Mouse (Mus musculus): Measurements from ENCODE around the gene Amhr2. TPM values are rescaled to one million over a fixed set of nuclear protein-coding genes. Genes with fewer than 3 reads are reported as not detected.

Amhr2 gene
- polyA plus RNA-seq, 1 experiment from 2014 or later, result 0.68 TPM

DNA sequence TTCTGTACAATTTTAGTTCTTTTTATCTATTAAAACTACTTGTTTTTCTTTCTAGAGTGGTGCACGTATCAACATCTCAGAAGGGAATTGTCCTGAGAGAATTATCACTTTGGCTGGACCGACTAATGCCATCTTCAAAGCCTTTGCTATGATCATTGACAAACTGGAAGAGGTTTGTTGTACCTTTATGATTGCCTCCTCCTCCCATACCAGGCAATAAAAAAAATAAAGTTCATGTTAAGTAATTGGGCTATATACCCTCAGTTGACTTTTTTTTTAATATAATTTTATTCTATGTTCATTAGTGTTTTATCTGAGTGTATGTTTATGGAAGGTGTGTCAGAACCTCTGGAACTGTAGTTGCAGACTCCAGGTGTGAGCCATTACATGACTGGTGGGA, 29.4 kb downstream of the Amhr2 start:
- H3K4me2 ChIP-seq (ENCODE audit: low read depth, low read length), result no peak overlapping the region
- peaks cover 35% of the 10 kb centered on the region for H3K36me3 ChIP-seq (ENCODE audit: control insufficient read depth, insufficient read depth, low read length)
- no peak overlapping the region for H3K4me3 ChIP-seq (replicated peaks; ENCODE audit: low read length)
- no peaks in the 10 kb centered on the region for H3K27me3 ChIP-seq (ENCODE audit: control insufficient read depth, insufficient read depth, low read length)
- H3K4me1 ChIP-seq (ENCODE audit: control insufficient read depth, insufficient read depth, low read length), result peaks cover 6% of the 10 kb centered on the region; the same call in 1 of the 2 replicates
- no peak overlapping the region for H3K9ac ChIP-seq (ENCODE audit: low read length)
- WGBS, result 89% methylated on average over 2 of the region's 2 CpGs
- H3K9me3 ChIP-seq (replicated peaks; ENCODE audit: control insufficient read depth, low read length), result no peaks in the 10 kb centered on the region
- no peak overlapping the region for H3K27ac ChIP-seq (ENCODE audit: low read length)
- no peak for ATAC-seq (ENCODE audit: insufficient read depth, low FRiP score)

- no peak for ATAC-seq (ENCODE audit: insufficient read depth, low FRiP score)
- Histone ChIP-seq H3K4me2 (ENCODE audit: low read depth, low read length) (no peak overlapping the region), H3K27me3 (ENCODE audit: control insufficient read depth, insufficient read depth, low read length) (no peaks in the 10 kb centered on the region), H3K9ac (ENCODE audit: low read length) (no peak overlapping the region), H3K36me3 (ENCODE audit: control insufficient read depth, insufficient read depth, low read length) (peaks cover 34% of the 10 kb centered on the region), H3K4me1 (ENCODE audit: control insufficient read depth, insufficient read depth, low read length) (no peaks in the 10 kb centered on the region), H3K9me3 (replicated peaks; ENCODE audit: control insufficient read depth, low read length) (no peaks in the 10 kb centered on the region), H3K4me3 (replicated peaks; ENCODE audit: low read length) (no peak overlapping the region), H3K27ac (ENCODE audit: low read length) (no peak overlapping the region)
- 83% methylated on average over 3 of the region's 3 CpGs for WGBS
Measured at GRCm38 (mm10) chr15:102483136-102483535, 38.0 kb downstream of the Amhr2 start.

GRCm38 (mm10) chr15:102485853-102486252, 40.7 kb downstream of the Amhr2 start:
- Histone ChIP-seq H3K4me2 (ENCODE audit: low read depth, low read length) (no peak overlapping the region), H3K36me3 (ENCODE audit: control insufficient read depth, insufficient read depth, low read length) (peaks cover 43% of the 10 kb centered on the region), H3K9me3 (replicated peaks; ENCODE audit: control insufficient read depth, low read length) (no peaks in the 10 kb centered on the region), H3K27ac (ENCODE audit: low read length) (no peak overlapping the region), H3K4me1 (ENCODE audit: control insufficient read depth, insufficient read depth, low read length) (no peaks in the 10 kb centered on the region), H3K4me3 (replicated peaks; ENCODE audit: low read length) (no peak overlapping the region), H3K9ac (ENCODE audit: low read length) (no peak overlapping the region), H3K27me3 (ENCODE audit: control insufficient read depth, insufficient read depth, low read length) (no peaks in the 10 kb centered on the region)
- no peak for ATAC-seq (ENCODE audit: insufficient read depth, low FRiP score)
- WGBS, result 88% methylated on average over 12 of the region's 12 CpGs

- Histone ChIP-seq H3K9me3 (replicated peaks; ENCODE audit: control insufficient read depth, low read length) (no peaks in the 10 kb centered on the region), H3K9ac (ENCODE audit: low read length) (no peak overlapping the region), H3K36me3 (ENCODE audit: control insufficient read depth, insufficient read depth, low read length) (peaks cover 41% of the 10 kb centered on the region), H3K4me3 (replicated peaks; ENCODE audit: low read length) (no peak overlapping the region), H3K27ac (ENCODE audit: low read length) (no peak overlapping the region), H3K4me2 (ENCODE audit: low read depth, low read length) (no peak overlapping the region), H3K4me1 (ENCODE audit: control insufficient read depth, insufficient read depth, low read length) (no peaks in the 10 kb centered on the region), H3K27me3 (ENCODE audit: control insufficient read depth, insufficient read depth, low read length) (no peaks in the 10 kb centered on the region)
- no peak for ATAC-seq (ENCODE audit: insufficient read depth, low FRiP score)
- 56% methylated on average over 1 of the region's 1 CpGs for WGBS
Measured at GRCm38 (mm10) chr15:102487664-102488063, 42.5 kb downstream of the Amhr2 start.

- H3K4me2 ChIP-seq (ENCODE audit: low read depth, low read length), result no peak overlapping the region
- WGBS, result 71% methylated on average over 3 of the region's 3 CpGs
- H3K9me3 ChIP-seq (replicated peaks; ENCODE audit: control insufficient read depth, low read length), result no peaks in the 10 kb centered on the region
- no peak overlapping the region for H3K27ac ChIP-seq (ENCODE audit: low read length)
- no peak overlapping the region for H3K9ac ChIP-seq (ENCODE audit: low read length)
- no peak overlapping the region for H3K4me3 ChIP-seq (replicated peaks; ENCODE audit: low read length)
- H3K27me3 ChIP-seq (ENCODE audit: control insufficient read depth, insufficient read depth, low read length), result no peaks in the 10 kb centered on the region
- no peak for ATAC-seq (ENCODE audit: insufficient read depth, low FRiP score)
- peaks cover 43% of the 10 kb centered on the region for H3K36me3 ChIP-seq (ENCODE audit: control insufficient read depth, insufficient read depth, low read length)
- no peaks in the 10 kb centered on the region for H3K4me1 ChIP-seq (ENCODE audit: control insufficient read depth, insufficient read depth, low read length)
Measured at GRCm38 (mm10) chr15:102498322-102498721, 53.2 kb downstream of the Amhr2 start.

DNA sequence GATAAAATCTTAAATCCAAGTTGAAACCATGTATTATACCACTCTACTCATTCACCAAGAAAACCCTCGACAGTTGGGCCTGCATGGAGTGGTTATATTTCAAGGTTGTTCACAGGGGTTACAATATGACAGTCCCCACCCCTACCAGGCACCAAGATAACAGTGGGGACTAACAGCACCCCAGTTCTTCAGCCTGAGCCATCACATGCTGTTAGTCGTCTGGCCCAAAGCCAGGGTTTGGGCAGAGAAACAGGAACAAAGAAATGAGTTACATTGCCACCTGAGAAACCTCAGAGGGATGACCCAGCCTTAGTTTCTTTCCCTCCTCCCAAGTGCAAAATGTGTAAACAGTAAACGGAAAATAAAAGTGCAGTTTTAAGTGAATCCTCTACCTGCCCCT, 54.2 kb downstream of the Amhr2 start:
- Histone ChIP-seq H3K36me3 (ENCODE audit: control insufficient read depth, insufficient read depth, low read length) (peaks cover 38% of the 10 kb centered on the region), H3K9ac (ENCODE audit: low read length) (no peak overlapping the region), H3K27me3 (ENCODE audit: control insufficient read depth, insufficient read depth, low read length) (no peaks in the 10 kb centered on the region), H3K4me3 (replicated peaks; ENCODE audit: low read length) (no peak overlapping the region), H3K4me2 (ENCODE audit: low read depth, low read length) (no peak overlapping the region), H3K4me1 (ENCODE audit: control insufficient read depth, insufficient read depth, low read length) (no peaks in the 10 kb centered on the region), H3K27ac (ENCODE audit: low read length) (no peak overlapping the region), H3K9me3 (replicated peaks; ENCODE audit: control insufficient read depth, low read length) (no peaks in the 10 kb centered on the region)
- 63% methylated on average over 3 of the region's 3 CpGs for WGBS
- ATAC-seq (ENCODE audit: insufficient read depth, low FRiP score), result no peak

GRCm38 (mm10) chr15:102499851-102500250, 54.7 kb downstream of the Amhr2 start:
- WGBS, result 89% methylated on average over 6 of the region's 6 CpGs

GRCm38 (mm10) chr15:102500479-102500878, 55.3 kb downstream of the Amhr2 start:
- Histone ChIP-seq H3K4me1 (ENCODE audit: control insufficient read depth, insufficient read depth, low read length) (no peaks in the 10 kb centered on the region), H3K27ac (ENCODE audit: low read length) (no peak overlapping the region), H3K4me2 (ENCODE audit: low read depth, low read length) (no peak overlapping the region), H3K9me3 (replicated peaks; ENCODE audit: control insufficient read depth, low read length) (no peaks in the 10 kb centered on the region), H3K27me3 (ENCODE audit: control insufficient read depth, insufficient read depth, low read length) (no peaks in the 10 kb centered on the region), H3K9ac (ENCODE audit: low read length) (no peak overlapping the region), H3K36me3 (ENCODE audit: control insufficient read depth, insufficient read depth, low read length) (peaks cover 34% of the 10 kb centered on the region), H3K4me3 (replicated peaks; ENCODE audit: low read length) (no peak overlapping the region)
- 90% methylated on average over 5 of the region's 5 CpGs for WGBS
- no peak for ATAC-seq (ENCODE audit: insufficient read depth, low FRiP score)

More at GRCm38 (mm10) chr15:102499851-102500250, 54.7 kb downstream of the Amhr2 start:
- H3K9ac ChIP-seq (ENCODE audit: low read length), result no peak overlapping the region
- no peak for ATAC-seq (ENCODE audit: insufficient read depth, low FRiP score)
- H3K36me3 ChIP-seq (ENCODE audit: control insufficient read depth, insufficient read depth, low read length), result peaks cover 38% of the 10 kb centered on the region
- no peaks in the 10 kb centered on the region for H3K27me3 ChIP-seq (ENCODE audit: control insufficient read depth, insufficient read depth, low read length)
- H3K27ac ChIP-seq (ENCODE audit: low read length), result no peak overlapping the region
- H3K4me3 ChIP-seq (replicated peaks; ENCODE audit: low read length), result no peak overlapping the region
- no peak overlapping the region for H3K4me2 ChIP-seq (ENCODE audit: low read depth, low read length)
- H3K4me1 ChIP-seq (ENCODE audit: control insufficient read depth, insufficient read depth, low read length), result no peaks in the 10 kb centered on the region
- H3K9me3 ChIP-seq (replicated peaks; ENCODE audit: control insufficient read depth, low read length), result no peaks in the 10 kb centered on the region

DNA sequence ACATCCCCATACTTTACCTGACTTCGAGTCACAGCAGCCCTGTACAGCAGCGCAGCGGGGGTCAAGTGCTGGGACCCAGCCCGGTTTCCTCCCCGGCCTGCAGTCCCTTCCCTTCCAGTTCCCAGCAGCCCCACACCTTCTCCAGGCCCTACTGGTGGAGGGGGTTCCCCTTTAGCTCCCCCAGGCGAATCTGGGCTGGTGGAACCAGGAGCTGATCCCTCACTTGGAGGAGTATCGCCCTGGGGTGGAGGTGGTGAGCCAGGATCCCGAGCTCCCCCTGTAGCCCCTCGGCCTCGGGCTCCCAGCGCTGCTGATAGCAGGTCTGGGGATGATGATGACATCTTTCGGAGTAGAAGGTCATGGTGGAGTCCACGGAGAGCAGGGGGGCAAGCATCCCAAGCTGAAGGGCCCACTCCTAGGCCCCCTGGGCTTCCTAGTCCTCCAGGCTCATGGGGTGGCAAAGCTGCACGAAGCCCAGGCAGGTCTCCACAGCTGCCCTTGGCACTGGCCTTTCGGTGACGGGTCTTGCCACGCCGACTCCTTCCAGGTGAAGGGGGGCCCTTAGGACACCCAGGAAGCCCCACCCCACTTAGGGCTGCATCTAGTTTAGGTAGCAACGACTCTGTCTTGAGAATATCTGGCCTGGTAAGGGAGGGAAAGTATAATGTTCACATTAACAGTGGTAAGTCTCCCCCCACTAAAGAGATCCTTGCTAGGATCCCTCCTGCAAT, 56.1 kb downstream of the Amhr2 start:
- H3K4me3 ChIP-seq (replicated peaks; ENCODE audit: low read length), result no peak overlapping the region
- no peak; the same call in 1 of the 2 replicates for ATAC-seq (ENCODE audit: insufficient read depth, low FRiP score)
- no peaks in the 10 kb centered on the region for H3K4me1 ChIP-seq (ENCODE audit: control insufficient read depth, insufficient read depth, low read length)
- H3K9ac ChIP-seq (ENCODE audit: low read length), result no peak overlapping the region
- no peak overlapping the region for H3K4me2 ChIP-seq (ENCODE audit: low read depth, low read length)
- H3K9me3 ChIP-seq (replicated peaks; ENCODE audit: control insufficient read depth, low read length), result no peaks in the 10 kb centered on the region
- H3K36me3 ChIP-seq (ENCODE audit: control insufficient read depth, insufficient read depth, low read length), result peaks cover 34% of the 10 kb centered on the region
- H3K27ac ChIP-seq (ENCODE audit: low read length), result no peak overlapping the region
- H3K27me3 ChIP-seq (ENCODE audit: control insufficient read depth, insufficient read depth, low read length), result no peaks in the 10 kb centered on the region
- 83% methylated on average over 19 of the region's 19 CpGs for WGBS
